17 mouse cellular contexts compared by ENCODE assay signal in the genomic region with DNA sequence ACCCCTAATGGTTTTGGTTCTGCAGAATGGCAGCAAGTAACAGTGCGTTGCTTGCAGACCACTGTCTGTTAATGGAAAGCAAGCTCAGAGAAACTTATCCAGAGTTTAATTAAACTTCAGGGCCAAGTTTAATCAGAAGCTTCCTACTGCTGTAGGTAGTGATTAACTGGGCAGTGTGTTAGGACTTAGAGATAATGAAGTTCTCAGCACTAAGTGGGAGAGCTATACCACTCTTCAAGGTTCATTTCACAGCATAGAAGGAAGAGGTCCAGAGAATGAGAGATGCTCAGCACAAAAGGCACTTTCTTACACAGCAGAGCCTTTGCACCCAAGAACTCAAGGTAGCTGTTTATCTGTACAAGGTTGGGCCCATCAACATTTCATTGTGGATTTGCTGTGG.
"Had no signal": no experiment of that assay in that cellular context is flagged by ENCODE, and none has a peak within 500 bp of the region (broad histone marks: within the 10 kb centered on the region; RNA-seq: fewer than 3 reads in every experiment).

No protein-coding gene starts in this region.

- H3K4me2 ChIP-seq: limb, embryonic 12.5 days; limb, embryonic 15.5 days; liver, embryonic 11.5 days; lung, embryonic 14.5 days; midbrain, embryonic 12.5 days; midbrain, embryonic 15.5 days had no signal

- H3K9ac ChIP-seq: limb, embryonic 12.5 days; limb, embryonic 15.5 days; liver, embryonic 14.5 days; liver, postnatal 0 days; lung, embryonic 14.5 days; midbrain, embryonic 12.5 days; midbrain, embryonic 15.5 days had no signal

- H3K36me3 ChIP-seq: midbrain, embryonic 15.5 days had no signal

- H3K27me3 ChIP-seq: limb, embryonic 12.5 days; limb, embryonic 15.5 days; midbrain, embryonic 12.5 days; midbrain, embryonic 15.5 days had no signal

- DNase-seq: kidney, adult 2 months; kidney, postnatal 4 days; left cerebral cortex, postnatal 4 days; liver, postnatal 0 days; lung, embryonic 14.5 days; thymus, adult 18-20 months; thymus, postnatal 36 days had no signal

- ATAC-seq: intestine, postnatal 0 days; liver, postnatal 0 days; lung, postnatal 0 days; midbrain, embryonic 15.5 days had no signal

- H3K27ac ChIP-seq: limb, embryonic 12.5 days; limb, embryonic 15.5 days; liver, embryonic 14.5 days; macrophage; midbrain, embryonic 12.5 days; midbrain, embryonic 15.5 days had no signal

- H3K4me3 ChIP-seq: limb, embryonic 12.5 days; limb, embryonic 15.5 days; midbrain, embryonic 12.5 days; midbrain, embryonic 15.5 days; myocyte had no signal

- H3K9me3 ChIP-seq: limb, embryonic 12.5 days; limb, embryonic 15.5 days; midbrain, embryonic 12.5 days; midbrain, embryonic 15.5 days had no signal

- H3K4me1 ChIP-seq: limb, embryonic 12.5 days; limb, embryonic 15.5 days; midbrain, embryonic 12.5 days; midbrain, embryonic 15.5 days had no signal
